Mouse (Mus musculus): Measurements from ENCODE around the gene Accsl. TPM values are rescaled to one million over a fixed set of nuclear protein-coding genes. Genes with fewer than 3 reads are reported as not detected.
A peak's percentile ranks its signal among the peaks of the same experiment; 100 is the strongest.

The Accsl gene
- polyA plus RNA-seq, 1 experiment from 2014 or later: not detected

GRCm38 (mm10) chr2:93841349-93841748 is 27.6 kb downstream of the Accsl start:
- Histone ChIP-seq H3K4me2 (ENCODE audit: low read length) (no peak overlapping the region), H3K9me3 (ENCODE audit: control insufficient read depth, low read length) (peaks cover 2% of the 10 kb centered on the region; the same call in 1 of the 2 replicates), H3K27ac (ENCODE audit: low read depth) (no peak overlapping the region), H3K27me3 (replicated peaks; ENCODE audit: control insufficient read depth, insufficient read depth, low read length) (no peaks in the 10 kb centered on the region), H3K4me1 (replicated peaks; ENCODE audit: control insufficient read depth, insufficient read depth, low read length) (no peaks in the 10 kb centered on the region), H3K4me3 (ENCODE audit: low read depth, low read length) (no peak overlapping the region), H3K9ac (ENCODE audit: low read length) (no peak overlapping the region), H3K36me3 (ENCODE audit: control insufficient read depth, insufficient read depth, low read length) (peaks cover 63% of the 10 kb centered on the region)
- 94% methylated on average over 3 of the region's 3 CpGs for WGBS
- ATAC-seq (replicated peaks; ENCODE audit: low FRiP score, low TSS enrichment, low read depth): no peak
- DNase-seq (ENCODE audit: low spot score): no peak

- H3K4me2 ChIP-seq (ENCODE audit: low read length): no peak overlapping the region
- WGBS: 87% methylated on average over 6 of the region's 6 CpGs
- peaks cover 58% of the 10 kb centered on the region for H3K36me3 ChIP-seq (ENCODE audit: control insufficient read depth, insufficient read depth, low read length)
- H3K4me1 ChIP-seq (replicated peaks; ENCODE audit: control insufficient read depth, insufficient read depth, low read length): no peaks in the 10 kb centered on the region
- no peak overlapping the region for H3K27ac ChIP-seq (ENCODE audit: low read depth)
- no peak overlapping the region for H3K9ac ChIP-seq (ENCODE audit: low read length)
- peaks cover 2% of the 10 kb centered on the region; the same call in 1 of the 2 replicates for H3K9me3 ChIP-seq (ENCODE audit: control insufficient read depth, low read length)
- no peaks in the 10 kb centered on the region for H3K27me3 ChIP-seq (replicated peaks; ENCODE audit: control insufficient read depth, insufficient read depth, low read length)
- DNase-seq (ENCODE audit: low spot score): no peak
- H3K4me3 ChIP-seq (ENCODE audit: low read depth, low read length): no peak overlapping the region
- ATAC-seq (replicated peaks; ENCODE audit: low FRiP score, low TSS enrichment, low read depth): no peak
These were observed 28.8 kb downstream of the Accsl start for GRCm38 (mm10) chr2:93840109-93840508.

GRCm38 (mm10) chr2:93838931-93839330 is 30.0 kb downstream of the Accsl start:
- ATAC-seq (replicated peaks; ENCODE audit: low FRiP score, low TSS enrichment, low read depth): no peak
- Histone ChIP-seq H3K4me2 (ENCODE audit: low read length) (no peak overlapping the region), H3K27ac (ENCODE audit: low read depth) (no peak overlapping the region), H3K9ac (ENCODE audit: low read length) (no peak overlapping the region), H3K9me3 (ENCODE audit: control insufficient read depth, low read length) (peaks cover 2% of the 10 kb centered on the region; the same call in 1 of the 2 replicates), H3K27me3 (replicated peaks; ENCODE audit: control insufficient read depth, insufficient read depth, low read length) (no peaks in the 10 kb centered on the region), H3K36me3 (ENCODE audit: control insufficient read depth, insufficient read depth, low read length) (peaks cover 50% of the 10 kb centered on the region), H3K4me3 (ENCODE audit: low read depth, low read length) (no peak overlapping the region), H3K4me1 (replicated peaks; ENCODE audit: control insufficient read depth, insufficient read depth, low read length) (no peaks in the 10 kb centered on the region)
- 91% methylated on average over 4 of the region's 4 CpGs for WGBS
- no peak for DNase-seq (ENCODE audit: low spot score)

DNA sequence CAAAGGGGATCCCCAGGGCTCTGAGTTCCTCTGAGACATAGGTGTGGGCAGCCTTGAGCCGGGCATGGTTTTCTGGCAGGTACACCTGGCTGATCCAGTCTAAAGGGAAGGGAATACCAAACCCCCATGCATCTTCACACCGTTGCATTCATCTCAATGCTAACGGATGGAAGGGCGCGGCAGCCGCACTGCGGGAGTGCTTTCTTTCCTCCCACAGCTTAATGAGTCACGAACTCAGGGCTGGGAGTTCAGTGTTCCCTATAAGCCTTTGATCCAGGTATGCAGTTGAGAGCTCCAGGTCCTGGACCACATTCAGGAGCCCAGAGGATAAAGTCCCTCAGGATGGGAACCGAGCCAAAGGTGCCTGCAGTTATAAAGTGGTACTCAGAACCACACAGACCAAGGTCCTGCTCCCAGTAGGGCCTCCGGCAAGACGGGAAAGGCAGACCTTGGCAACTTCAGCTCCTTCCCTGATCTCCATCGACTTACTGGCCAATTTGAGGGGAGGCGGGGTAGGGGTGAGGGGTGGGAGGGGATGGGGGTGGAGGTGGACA is 32.6 kb downstream of the Accsl start:
- peaks cover 35% of the 10 kb centered on the region for H3K36me3 ChIP-seq (ENCODE audit: control insufficient read depth, insufficient read depth, low read length)
- H3K27me3 ChIP-seq (replicated peaks; ENCODE audit: control insufficient read depth, insufficient read depth, low read length): no peaks in the 10 kb centered on the region
- H3K4me3 ChIP-seq (ENCODE audit: low read depth, low read length): no peak overlapping the region
- WGBS: 71% methylated on average over 13 of the region's 13 CpGs
- H3K9me3 ChIP-seq (ENCODE audit: control insufficient read depth, low read length): peaks cover 2% of the 10 kb centered on the region; the same call in 1 of the 2 replicates
- no peak overlapping the region for H3K27ac ChIP-seq (ENCODE audit: low read depth)
- H3K9ac ChIP-seq (ENCODE audit: low read length): no peak overlapping the region
- no peaks in the 10 kb centered on the region for H3K4me1 ChIP-seq (replicated peaks; ENCODE audit: control insufficient read depth, insufficient read depth, low read length)
- no peak overlapping the region for H3K4me2 ChIP-seq (ENCODE audit: low read length)
- DNase-seq (ENCODE audit: low spot score): no peak
- no peak for ATAC-seq (replicated peaks; ENCODE audit: low FRiP score, low TSS enrichment, low read depth)

DNA sequence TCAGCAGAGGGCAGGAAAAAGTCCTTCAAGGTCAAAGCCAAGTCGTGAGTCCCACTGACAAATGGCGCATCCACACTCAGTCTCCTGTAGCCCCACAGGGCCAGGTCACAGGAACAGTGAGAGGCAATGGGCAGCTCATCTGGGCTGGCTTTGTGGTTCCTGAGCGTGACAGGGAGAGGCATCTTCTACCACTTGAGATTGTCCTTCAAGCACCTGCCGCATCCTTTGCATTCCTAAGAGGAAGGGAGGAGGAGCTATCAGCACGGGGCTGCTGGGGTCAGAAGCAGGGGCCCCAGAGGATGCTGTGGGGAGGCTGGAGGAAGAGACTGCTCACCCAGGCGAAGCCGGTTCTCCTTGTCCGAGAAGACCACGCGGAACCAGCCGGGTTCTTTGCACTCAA is 33.4 kb downstream of the Accsl start:
- ATAC-seq (replicated peaks; ENCODE audit: low FRiP score, low TSS enrichment, low read depth) (no peak), DNase-seq (ENCODE audit: low spot score) (no peak)
- Histone ChIP-seq H3K4me3 (ENCODE audit: low read depth, low read length) (no peak overlapping the region), H3K9ac (ENCODE audit: low read length) (no peak overlapping the region), H3K4me1 (replicated peaks; ENCODE audit: control insufficient read depth, insufficient read depth, low read length) (no peaks in the 10 kb centered on the region), H3K36me3 (ENCODE audit: control insufficient read depth, insufficient read depth, low read length) (peaks cover 28% of the 10 kb centered on the region), H3K27me3 (replicated peaks; ENCODE audit: control insufficient read depth, insufficient read depth, low read length) (no peaks in the 10 kb centered on the region), H3K9me3 (ENCODE audit: control insufficient read depth, low read length) (no peaks in the 10 kb centered on the region; the same call in 1 of the 2 replicates), H3K27ac (ENCODE audit: low read depth) (no peak overlapping the region), H3K4me2 (ENCODE audit: low read length) (no peak overlapping the region)
- 77% methylated on average over 11 of the region's 11 CpGs for WGBS

DNA sequence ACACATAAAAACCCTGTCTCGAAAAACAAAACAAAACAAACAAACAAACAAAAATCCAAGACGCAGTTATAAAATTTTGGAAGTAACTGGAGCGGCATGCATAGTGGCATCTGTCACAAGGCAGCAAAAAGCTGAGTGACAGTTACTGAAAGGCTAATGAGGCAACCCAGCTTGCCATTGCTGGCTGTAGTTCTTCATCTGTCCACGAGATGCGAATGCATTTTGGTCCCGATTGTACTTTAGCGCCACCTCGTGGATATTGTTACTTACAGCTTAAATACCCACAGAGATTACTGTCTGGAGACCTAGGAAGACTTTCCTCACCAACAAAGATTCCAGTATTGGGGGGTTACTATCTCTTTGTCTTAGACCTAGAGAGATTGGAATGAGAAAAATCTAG is 45.4 kb downstream of the Accsl start:
- peaks cover 9% of the 10 kb centered on the region; the same call in 1 of the 2 replicates for H3K4me1 ChIP-seq (replicated peaks; ENCODE audit: control insufficient read depth, insufficient read depth, low read length)
- H3K36me3 ChIP-seq (ENCODE audit: control insufficient read depth, insufficient read depth, low read length): 0 out of 2 replicates have a peak, but pooled peaks cover 6% of the 10 kb centered on the region
- ATAC-seq (replicated peaks; ENCODE audit: low FRiP score, low TSS enrichment, low read depth) (peak; percentile 37; the same call in 1 of the 2 replicates), DNase-seq (ENCODE audit: low spot score) (peak; percentile 69)
- WGBS: 17% methylated on average over 8 of the region's 8 CpGs
- H3K4me2 ChIP-seq (ENCODE audit: low read length): no peak overlapping the region
- H3K27ac ChIP-seq (ENCODE audit: low read depth): no peak overlapping the region
- no peak overlapping the region for H3K9ac ChIP-seq (ENCODE audit: low read length)
- H3K27me3 ChIP-seq (replicated peaks; ENCODE audit: control insufficient read depth, insufficient read depth, low read length): no peaks in the 10 kb centered on the region
- H3K4me3 ChIP-seq (ENCODE audit: low read depth, low read length): no peak overlapping the region
- no peaks in the 10 kb centered on the region for H3K9me3 ChIP-seq (ENCODE audit: control insufficient read depth, low read length)

DNA sequence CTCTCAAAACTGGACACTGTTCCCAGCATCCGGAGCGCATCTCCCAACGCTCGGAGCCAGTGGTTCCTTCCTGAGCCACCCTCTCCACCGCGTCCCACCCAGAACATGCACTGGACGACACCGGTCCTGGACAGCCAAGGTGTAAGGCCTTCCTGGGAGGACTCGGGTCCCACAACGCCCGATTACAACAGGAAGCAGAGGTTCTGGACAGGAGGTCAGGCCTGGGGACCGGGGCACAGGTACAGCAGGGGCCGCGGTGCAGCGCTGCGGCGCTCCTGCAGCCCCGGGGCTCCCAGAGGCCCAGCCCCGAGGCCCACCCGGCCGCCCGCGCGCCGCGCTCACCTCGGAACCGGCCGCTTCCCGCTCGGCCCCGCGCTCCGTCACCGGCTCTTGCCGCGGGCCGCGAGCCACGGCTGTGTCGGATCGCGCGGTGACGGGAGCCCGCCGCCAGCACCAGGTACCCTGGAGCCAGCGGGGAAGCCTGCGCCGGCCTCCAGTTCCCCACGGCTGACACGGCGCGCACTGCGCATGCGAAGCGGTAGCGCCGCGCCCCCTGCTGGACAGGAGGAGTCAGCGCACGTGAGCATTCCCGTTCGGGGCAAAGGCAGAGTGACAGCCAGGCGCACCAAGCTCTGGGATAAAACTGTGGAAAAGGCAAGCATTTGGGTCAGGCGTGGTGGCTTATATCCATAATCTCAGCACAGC is 46.8 kb downstream of the Accsl start, which contains the start of gene Ext2:
Gene Ext2 (minus strand): TSS at position 524 of the 705 bp plus-strand sequence.
- H3K4me3 ChIP-seq (ENCODE audit: low read depth, low read length): peak within 1 kb of the TSS; percentile 88
- under 1% methylated on average over 65 of the region's 66 CpGs for WGBS
- H3K27me3 ChIP-seq (replicated peaks; ENCODE audit: control insufficient read depth, insufficient read depth, low read length): no peaks in the 10 kb centered on the region
- peaks cover 9% of the 10 kb centered on the region; the same call in 1 of the 2 replicates for H3K4me1 ChIP-seq (replicated peaks; ENCODE audit: control insufficient read depth, insufficient read depth, low read length)
- H3K4me2 ChIP-seq (ENCODE audit: low read length): peak within 1 kb of the TSS; percentile 78
- ATAC-seq (replicated peaks; ENCODE audit: low FRiP score, low TSS enrichment, low read depth): peak; percentile 92
- peak; percentile 93 for DNase-seq (ENCODE audit: low spot score)
- no peaks in the 10 kb centered on the region for H3K9me3 ChIP-seq (ENCODE audit: control insufficient read depth, low read length)
- 0 out of 2 replicates have a peak, but pooled peaks cover 6% of the 10 kb centered on the region for H3K36me3 ChIP-seq (ENCODE audit: control insufficient read depth, insufficient read depth, low read length)
- H3K27ac ChIP-seq (ENCODE audit: low read depth): no peak within 1 kb of the TSS
- H3K9ac ChIP-seq (ENCODE audit: low read length): peak within 1 kb of the TSS; percentile 90

- Histone ChIP-seq H3K27ac (ENCODE audit: low read depth) (no peak overlapping the region), H3K4me3 (ENCODE audit: low read depth, low read length) (no peak overlapping the region), H3K4me2 (ENCODE audit: low read length) (no peak overlapping the region), H3K36me3 (ENCODE audit: control insufficient read depth, insufficient read depth, low read length) (peaks cover 15% of the 10 kb centered on the region; the same call in 1 of the 2 replicates), H3K9me3 (ENCODE audit: control insufficient read depth, low read length) (no peaks in the 10 kb centered on the region), H3K4me1 (replicated peaks; ENCODE audit: control insufficient read depth, insufficient read depth, low read length) (peaks cover 9% of the 10 kb centered on the region; the same call in 1 of the 2 replicates), H3K9ac (ENCODE audit: low read length) (no peak overlapping the region), H3K27me3 (replicated peaks; ENCODE audit: control insufficient read depth, insufficient read depth, low read length) (no peaks in the 10 kb centered on the region)
- DNase-seq (ENCODE audit: low spot score) (no peak), ATAC-seq (replicated peaks; ENCODE audit: low FRiP score, low TSS enrichment, low read depth) (no peak)
- WGBS: 95% methylated on average over 5 of the region's 5 CpGs
These were observed 51.2 kb downstream of the Accsl start for GRCm38 (mm10) chr2:93817791-93818190.
